Mouse (Mus musculus) E14TG2a.4 (cell line): ENCODE results near the gene Lpar5.
A peak's percentile ranks its signal among the peaks of the same experiment; 100 is the strongest.

Experiments used
- CTCF ChIP-seq: conservative IDR thresholded peaks from 2 replicates; pipeline ENCODE4 v1.5.1; 2014; ENCODE audit warnings: low read length
- NANOG ChIP-seq: IDR thresholded peaks from 2 replicates; pipeline ENCODE4 v1.6.1; 2014; ENCODE audit warnings: borderline replicate concordance, low read length, mixed read lengths
- POU5F1 ChIP-seq: IDR thresholded peaks from 2 replicates; pipeline ENCODE4 v1.6.1; 2014; ENCODE audit warnings: low read length, borderline replicate concordance

- TF ChIP-seq CTCF (peak; percentile 83), NANOG (no peak), POU5F1 (no peak)
Observed at GRCm38 (mm10) chr6:125046691-125047090, 21.0 kb upstream of the Lpar5 start.
